Mouse (Mus musculus): ENCODE measurements around the gene Aldh16a1. TPM values are rescaled to one million over a fixed set of nuclear protein-coding genes. Genes with fewer than 3 reads are reported as not detected.

Aldh16a1 gene
- polyA plus RNA-seq, 1 experiment, result 34.6 TPM

GRCm38 (mm10) chr7:45148534-45149098 lies 5.8 kb downstream of the Aldh16a1 start:
- Histone ChIP-seq H3K4me3 (ENCODE audit: insufficient read depth, poor library complexity, severe bottlenecking) (no peak overlapping the region), H3K36me3 (ENCODE audit: control insufficient read depth, insufficient read depth) (no peaks in the 10 kb centered on the region), H3K79me2 (ENCODE audit: control insufficient read depth, insufficient read depth) (peaks cover 4% of the 10 kb centered on the region), H3K27me3 (ENCODE audit: control insufficient read depth, insufficient read depth, insufficient read length) (no peaks in the 10 kb centered on the region), H3K79me3 (ENCODE audit: low read depth) (no peaks in the 10 kb centered on the region), H3ac (ENCODE audit: control insufficient read depth, insufficient read length, low read depth) (no peak overlapping the region)
- TF ChIP-seq MYOG (IDR thresholded peaks at IDR 0.05; ENCODE audit: control insufficient read depth, extremely low read depth, insufficient read length) (no peak), CTCF (IDR thresholded peaks at IDR 0.05; ENCODE audit: control insufficient read depth, insufficient read depth, insufficient read length) (no peak), USF1 (IDR thresholded peaks at IDR 0.05; ENCODE audit: low read depth) (no peak), MYOD1 (IDR thresholded peaks at IDR 0.05; ENCODE audit: control insufficient read depth, insufficient read length, low read depth) (no peak), CEBPB (IDR thresholded peaks at IDR 0.05; ENCODE audit: low read depth) (no peak), FOSL1 (IDR thresholded peaks at IDR 0.05; ENCODE audit: insufficient read depth, low read length, poor library complexity, severe bottlenecking) (no peak), MAX (IDR thresholded peaks at IDR 0.05) (no peak)

GRCm38 (mm10) chr7:45147899-45148298 lies 6.5 kb downstream of the Aldh16a1 start:
- no peaks in the 10 kb centered on the region for H3K27me3 ChIP-seq (ENCODE audit: control insufficient read depth, insufficient read depth, insufficient read length)
- TF ChIP-seq MAX (IDR thresholded peaks at IDR 0.05) (no peak), MYOD1 (IDR thresholded peaks at IDR 0.05; ENCODE audit: control insufficient read depth, insufficient read length, low read depth) (no peak), FOSL1 (IDR thresholded peaks at IDR 0.05; ENCODE audit: insufficient read depth, low read length, poor library complexity, severe bottlenecking) (no peak), USF1 (IDR thresholded peaks at IDR 0.05; ENCODE audit: low read depth) (no peak), CEBPB (IDR thresholded peaks at IDR 0.05; ENCODE audit: low read depth) (no peak), CTCF (IDR thresholded peaks at IDR 0.05; ENCODE audit: control insufficient read depth, insufficient read depth, insufficient read length) (no peak), MYOG (IDR thresholded peaks at IDR 0.05; ENCODE audit: control insufficient read depth, extremely low read depth, insufficient read length) (no peak)
- H3K4me3 ChIP-seq (ENCODE audit: insufficient read depth, poor library complexity, severe bottlenecking), result no peak overlapping the region
- H3K79me2 ChIP-seq (ENCODE audit: control insufficient read depth, insufficient read depth), result no peaks in the 10 kb centered on the region
- H3ac ChIP-seq (ENCODE audit: control insufficient read depth, insufficient read length, low read depth), result no peak overlapping the region
- H3K36me3 ChIP-seq (ENCODE audit: control insufficient read depth, insufficient read depth), result no peaks in the 10 kb centered on the region
- H3K79me3 ChIP-seq (ENCODE audit: low read depth), result no peaks in the 10 kb centered on the region

- no peaks in the 10 kb centered on the region for H3K79me3 ChIP-seq (ENCODE audit: low read depth)
- TF ChIP-seq USF1 (IDR thresholded peaks at IDR 0.05; ENCODE audit: low read depth) (no peak), CEBPB (IDR thresholded peaks at IDR 0.05; ENCODE audit: low read depth) (no peak), FOSL1 (IDR thresholded peaks at IDR 0.05; ENCODE audit: insufficient read depth, low read length, poor library complexity, severe bottlenecking) (no peak), MYOG (IDR thresholded peaks at IDR 0.05; ENCODE audit: control insufficient read depth, extremely low read depth, insufficient read length) (no peak), MAX (IDR thresholded peaks at IDR 0.05) (no peak), MYOD1 (IDR thresholded peaks at IDR 0.05; ENCODE audit: control insufficient read depth, insufficient read length, low read depth) (no peak), CTCF (IDR thresholded peaks at IDR 0.05; ENCODE audit: control insufficient read depth, insufficient read depth, insufficient read length) (no peak)
- H3K79me2 ChIP-seq (ENCODE audit: control insufficient read depth, insufficient read depth), result no peaks in the 10 kb centered on the region
- no peaks in the 10 kb centered on the region for H3K36me3 ChIP-seq (ENCODE audit: control insufficient read depth, insufficient read depth)
- H3ac ChIP-seq (ENCODE audit: control insufficient read depth, insufficient read length, low read depth), result no peak overlapping the region
- H3K4me3 ChIP-seq (ENCODE audit: insufficient read depth, poor library complexity, severe bottlenecking), result no peak overlapping the region
- H3K27me3 ChIP-seq (ENCODE audit: control insufficient read depth, insufficient read depth, insufficient read length), result no peaks in the 10 kb centered on the region
Observed at GRCm38 (mm10) chr7:45147267-45147666, 7.1 kb downstream of the Aldh16a1 start.

- no peak overlapping the region for H3ac ChIP-seq (ENCODE audit: control insufficient read depth, insufficient read length, low read depth)
- H3K27me3 ChIP-seq (ENCODE audit: control insufficient read depth, insufficient read depth, insufficient read length), result no peaks in the 10 kb centered on the region
- H3K36me3 ChIP-seq (ENCODE audit: control insufficient read depth, insufficient read depth), result no peaks in the 10 kb centered on the region
- no peak overlapping the region for H3K4me3 ChIP-seq (ENCODE audit: insufficient read depth, poor library complexity, severe bottlenecking)
- no peaks in the 10 kb centered on the region for H3K79me3 ChIP-seq (ENCODE audit: low read depth)
- no peaks in the 10 kb centered on the region for H3K79me2 ChIP-seq (ENCODE audit: control insufficient read depth, insufficient read depth)
- TF ChIP-seq CTCF (IDR thresholded peaks at IDR 0.05; ENCODE audit: control insufficient read depth, insufficient read depth, insufficient read length) (no peak), FOSL1 (IDR thresholded peaks at IDR 0.05; ENCODE audit: insufficient read depth, low read length, poor library complexity, severe bottlenecking) (no peak), CEBPB (IDR thresholded peaks at IDR 0.05; ENCODE audit: low read depth) (no peak), USF1 (IDR thresholded peaks at IDR 0.05; ENCODE audit: low read depth) (no peak), MYOG (IDR thresholded peaks at IDR 0.05; ENCODE audit: control insufficient read depth, extremely low read depth, insufficient read length) (no peak), MAX (IDR thresholded peaks at IDR 0.05) (no peak), MYOD1 (IDR thresholded peaks at IDR 0.05; ENCODE audit: control insufficient read depth, insufficient read length, low read depth) (no peak)
Observed at GRCm38 (mm10) chr7:45145460-45145859, 8.9 kb downstream of the Aldh16a1 start.

- TF ChIP-seq MAX (IDR thresholded peaks at IDR 0.05) (no peak), CTCF (IDR thresholded peaks at IDR 0.05; ENCODE audit: control insufficient read depth, insufficient read depth, insufficient read length) (no peak), CEBPB (IDR thresholded peaks at IDR 0.05; ENCODE audit: low read depth) (no peak), MYOD1 (IDR thresholded peaks at IDR 0.05; ENCODE audit: control insufficient read depth, insufficient read length, low read depth) (no peak), USF1 (IDR thresholded peaks at IDR 0.05; ENCODE audit: low read depth) (no peak), FOSL1 (IDR thresholded peaks at IDR 0.05; ENCODE audit: insufficient read depth, low read length, poor library complexity, severe bottlenecking) (no peak)
- Histone ChIP-seq H3K79me2 (ENCODE audit: control insufficient read depth, insufficient read depth) (no peaks in the 10 kb centered on the region), H3K27me3 (ENCODE audit: control insufficient read depth, insufficient read depth, insufficient read length) (no peaks in the 10 kb centered on the region), H3K36me3 (ENCODE audit: control insufficient read depth, insufficient read depth) (no peaks in the 10 kb centered on the region), H3K4me3 (ENCODE audit: insufficient read depth, poor library complexity, severe bottlenecking) (no peak overlapping the region), H3ac (ENCODE audit: control insufficient read depth, insufficient read length, low read depth) (no peak overlapping the region), H3K79me3 (ENCODE audit: low read depth) (no peaks in the 10 kb centered on the region)
Observed at GRCm38 (mm10) chr7:45144368-45145174, 9.8 kb downstream of the Aldh16a1 start.

Data from C2C12 (cell line).